Mouse (Mus musculus) liver, adult 2 months (tissue): ENCODE data around the gene Mllt6. TPM values are rescaled to one million over a fixed set of nuclear protein-coding genes. Genes with fewer than 3 reads are reported as not detected.

Source experiments
- DNase-seq: peaks from one replicate; pipeline ENCODE4 v3.0.0-alpha.2; 2011; ENCODE audit warnings: low read depth, low spot score; ENCODE audit errors: extremely low read depth
- H3K27ac ChIP-seq: fragments of 200-500 bp; replicated peaks from 2 replicates; pipeline ENCODE4 v1.5.1; 2012; ENCODE audit warnings: low read depth, mild to moderate bottlenecking, control low read depth, inconsistent platforms, low read length; ENCODE audit not compliant: insufficient read depth
- H3K27me3 ChIP-seq: fragments of 200-500 bp; 2 replicates; pipeline ENCODE4 v1.6.1; 2012; ENCODE audit warnings: mild to moderate bottlenecking, moderate library complexity, low read length, inconsistent platforms; ENCODE audit not compliant: control insufficient read depth, insufficient read depth
- H3K36me3 ChIP-seq: fragments of 200-500 bp; 2 replicates; pipeline ENCODE4 v1.6.1; 2012; ENCODE audit warnings: low read length, inconsistent platforms; ENCODE audit not compliant: control insufficient read depth, insufficient read depth
- H3K4me1 ChIP-seq: fragments of 200-500 bp; 2 replicates; pipeline ENCODE4 v1.6.1; 2011; ENCODE audit warnings: low read length; ENCODE audit not compliant: control insufficient read depth, insufficient read depth
- H3K4me3 ChIP-seq: fragments of 200-500 bp; 2 replicates; pipeline ENCODE4 v1.5.1; 2011; ENCODE audit warnings: low read depth, mild to moderate bottlenecking, control low read depth, low read length, moderate library complexity; ENCODE audit not compliant: insufficient read depth
- H3K79me2 ChIP-seq: fragments of 200-500 bp; 2 replicates; pipeline ENCODE4 v1.6.1; 2012; ENCODE audit warnings: inconsistent platforms, mild to moderate bottlenecking, low read length, moderate library complexity; ENCODE audit not compliant: control insufficient read depth, insufficient read depth
- H3K9ac ChIP-seq: fragments of 200-500 bp; 2 replicates; pipeline ENCODE4 v1.6.1; 2012; ENCODE audit warnings: low read depth, mild to moderate bottlenecking, control low read depth, inconsistent platforms, low read length
- CTCF ChIP-seq: fragments of 200-500 bp; IDR thresholded peaks from 2 replicates; pipeline ENCODE4 v1.5.1; 2011; ENCODE audit warnings: low read depth, low read length, control low read depth
- POLR2A ChIP-seq: fragments of 200-500 bp; IDR thresholded peaks from 2 replicates; pipeline ENCODE4 v1.6.1; 2011; ENCODE audit warnings: low read length, control low read depth; ENCODE audit not compliant: insufficient read depth; ENCODE audit errors: extremely low read depth
- WGBS: fragments of 180-500 bp; shearing (Covaris S2); methylation state at CpG from one replicate; pipeline ENCODE4 v1.1.7; 2018; 5-methylcytosine and 5-hydroxymethylcytosine counted together
- polyA plus RNA-seq: library from polyadenylated mRNA; depleted of rRNA; stranded (reverse); fragments of >200 nt; gene quantifications from 2 replicates; pipeline ENCODE4 v1.2.3, GENCODE M21; 2012
- total RNA-seq: library from RNA; depleted of rRNA; stranded (reverse); fragments of >200 nt; gene quantifications from 2 replicates; pipeline ENCODE4 v1.2.3, GENCODE M21; 2014

Mllt6 gene
- total and polyA plus RNA-seq, 2 experiments, result 3.8 to 11.2 TPM

DNA sequence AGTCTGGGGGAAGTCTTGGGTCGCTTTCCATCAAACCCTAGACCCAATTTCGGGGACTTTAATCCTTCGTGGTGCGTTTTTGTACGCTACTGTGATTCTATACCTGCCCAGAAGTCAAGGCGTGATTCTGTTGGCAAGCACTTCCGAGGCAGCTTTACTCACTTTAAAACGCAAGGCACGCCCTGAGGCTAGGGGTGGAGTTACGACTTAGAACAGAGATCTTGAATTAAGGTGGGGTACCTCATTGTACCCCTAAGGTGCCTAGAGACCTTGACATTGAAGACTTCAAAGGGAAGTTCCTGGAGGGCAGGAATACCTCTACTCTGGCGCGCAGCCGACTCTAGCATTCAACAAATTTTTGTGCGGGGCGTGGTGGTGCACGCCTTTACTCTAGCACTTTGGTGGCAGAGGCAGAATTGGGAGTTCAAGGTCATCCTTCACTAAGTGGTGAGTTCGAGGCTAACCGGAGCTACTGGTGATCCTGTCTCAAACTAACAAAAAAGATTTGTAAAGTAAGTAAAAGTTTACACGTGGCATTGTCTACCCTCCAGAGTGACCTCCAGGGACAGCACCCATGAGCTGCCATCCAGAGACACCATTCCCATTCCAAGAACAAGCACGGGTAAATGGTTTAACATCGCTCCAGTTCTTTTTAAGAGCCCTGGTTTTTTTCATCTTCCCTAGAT is 864 bp upstream of the Mllt6 start:
- Histone ChIP-seq H3K4me1 (peaks cover 14% of the 10 kb centered on the region), H3K36me3 (no peaks in the 10 kb centered on the region), H3K79me2 (no peaks in the 10 kb centered on the region), H3K4me3 (peak overlapping the region; percentile 88), H3K9ac (peak overlapping the region; percentile 10; the same call in 1 of the 2 replicates), H3K27ac (no peak overlapping the region), H3K27me3 (no peaks in the 10 kb centered on the region)
- TF ChIP-seq POLR2A, result no peak
- WGBS, result 6% methylated on average over 21 of the region's 21 CpGs
- DNase-seq, result peak; percentile 18

DNA sequence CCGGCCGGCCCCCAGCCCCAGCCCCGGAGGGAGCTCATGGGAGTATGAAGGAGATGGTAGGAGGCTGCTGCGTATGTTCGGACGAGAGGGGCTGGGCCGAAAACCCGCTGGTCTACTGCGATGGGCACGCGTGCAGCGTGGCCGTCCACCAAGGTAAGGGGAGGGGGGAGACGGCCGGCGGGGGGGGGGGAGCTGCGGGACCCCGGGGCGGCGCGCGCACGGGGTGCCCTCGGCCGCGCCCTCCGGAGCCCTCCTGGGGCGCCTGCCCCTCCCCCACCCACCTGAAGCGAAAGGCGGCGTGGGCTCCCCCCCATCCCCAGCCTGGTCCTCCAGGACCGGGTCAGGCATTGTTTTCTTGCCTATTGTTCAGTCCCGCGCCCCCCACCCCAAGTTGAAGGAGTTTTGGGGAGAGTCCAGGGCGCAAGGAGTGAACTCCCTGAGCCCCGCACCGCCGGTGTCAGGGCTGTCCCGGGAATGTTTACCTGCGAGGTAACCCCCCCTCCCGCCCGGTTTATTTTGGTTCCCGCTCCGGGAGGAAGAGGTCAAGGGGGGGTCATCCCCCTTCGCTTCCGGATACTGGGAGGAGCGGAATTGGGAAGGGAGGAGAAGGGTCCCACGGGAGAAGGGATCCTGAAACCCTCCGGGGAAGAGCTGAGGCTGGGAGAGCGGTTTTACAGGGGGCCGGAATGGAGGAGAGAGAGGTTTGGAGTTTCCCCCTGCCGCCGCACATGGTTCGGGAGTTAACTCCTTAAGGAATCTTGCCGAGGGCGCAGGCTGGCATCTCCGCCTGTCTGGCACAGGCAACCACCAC is 519 bp downstream of the Mllt6 start:
- H3K79me2 ChIP-seq, result no peaks in the 10 kb centered on the region
- H3K27ac ChIP-seq, result peak overlapping the region; percentile 22; the same call in 1 of the 2 replicates
- no peaks in the 10 kb centered on the region for H3K27me3 ChIP-seq
- H3K9ac ChIP-seq, result peak overlapping the region; percentile 82
- peaks cover 12% of the 10 kb centered on the region for H3K4me1 ChIP-seq
- peak overlapping the region; percentile 88 for H3K4me3 ChIP-seq
- H3K36me3 ChIP-seq, result no peaks in the 10 kb centered on the region
- no peak for DNase-seq
- 2% methylated on average over 49 of the region's 57 CpGs for WGBS
- TF ChIP-seq CTCF, result no peak

DNA sequence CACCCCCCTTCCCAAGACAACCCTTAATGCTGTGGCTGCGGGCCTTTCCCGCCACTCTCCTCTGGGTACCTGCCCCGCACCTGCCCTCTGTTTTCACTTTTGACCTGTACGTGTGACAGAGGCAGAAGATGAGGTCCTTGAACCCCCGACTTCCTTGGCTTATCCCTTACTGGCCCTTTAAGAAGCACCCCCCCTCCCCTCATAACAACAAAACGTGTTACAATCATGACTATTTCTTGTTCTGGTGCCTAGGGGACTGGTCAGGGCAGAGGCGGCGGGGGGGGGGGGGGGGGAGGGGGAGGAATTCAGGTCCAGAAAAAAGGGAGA is 1.1 kb downstream of the Mllt6 start:
- Histone ChIP-seq H3K4me3 (peak overlapping the region; percentile 88), H3K9ac (peak overlapping the region; percentile 65), H3K27ac (0 out of 2 replicates have a peak overlapping the region, but pooled peaks have one; percentile 22), H3K36me3 (no peaks in the 10 kb centered on the region), H3K4me1 (peaks cover 9% of the 10 kb centered on the region), H3K79me2 (no peaks in the 10 kb centered on the region), H3K27me3 (no peaks in the 10 kb centered on the region)
- TF ChIP-seq CTCF (no peak), POLR2A (no peak)
- 12% methylated on average over 8 of the region's 8 CpGs for WGBS
- no peak for DNase-seq

DNA sequence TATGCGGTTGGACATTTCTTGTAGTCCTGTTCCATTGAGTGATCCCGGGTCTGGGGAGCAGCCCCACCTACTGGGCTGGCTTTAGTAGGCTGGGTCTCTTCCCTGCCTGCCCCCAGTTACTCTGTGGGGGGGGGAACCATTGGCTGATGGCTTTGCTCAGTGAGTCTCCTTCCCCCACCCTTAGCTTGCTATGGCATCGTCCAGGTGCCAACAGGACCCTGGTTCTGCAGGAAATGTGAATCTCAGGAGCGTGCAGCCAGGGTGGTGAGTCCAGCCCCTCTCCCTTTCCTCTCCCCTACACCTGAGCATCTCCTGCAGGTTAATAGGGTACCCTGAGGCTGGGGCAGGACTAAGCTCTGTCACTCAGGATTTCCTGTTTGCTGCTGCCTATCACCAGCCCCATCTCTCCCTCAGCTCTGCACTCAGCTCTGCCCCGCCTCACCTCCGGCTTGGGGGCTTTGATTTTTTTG is 1.6 kb downstream of the Mllt6 start:
- Histone ChIP-seq H3K27me3 (no peaks in the 10 kb centered on the region), H3K9ac (no peak overlapping the region), H3K27ac (no peak overlapping the region), H3K4me1 (peaks cover 8% of the 10 kb centered on the region), H3K79me2 (no peaks in the 10 kb centered on the region), H3K36me3 (no peaks in the 10 kb centered on the region), H3K4me3 (no peak overlapping the region)
- WGBS, result 55% methylated on average over 6 of the region's 6 CpGs
- DNase-seq, result no peak
- TF ChIP-seq CTCF, result 0 out of 2 replicates have a peak, but pooled peaks have one; percentile 8
- TF ChIP-seq POLR2A, result no peak

DNA sequence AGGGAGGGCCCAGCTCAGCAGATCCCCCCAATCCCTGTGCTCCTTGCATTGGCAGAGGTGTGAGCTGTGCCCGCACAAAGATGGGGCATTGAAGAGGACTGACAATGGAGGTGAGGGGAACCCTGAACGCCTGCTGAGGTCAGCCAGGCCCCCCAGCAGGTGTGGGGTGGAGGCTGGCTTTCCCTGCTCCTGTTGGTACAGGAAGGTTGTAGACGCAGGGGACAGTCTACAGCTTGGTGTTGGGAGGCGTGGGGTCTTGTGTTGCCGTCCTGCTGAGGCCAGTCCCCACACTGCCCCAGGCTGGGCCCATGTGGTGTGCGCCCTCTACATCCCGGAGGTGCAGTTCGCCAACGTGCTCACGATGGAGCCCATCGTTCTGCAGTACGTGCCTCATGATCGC is 2.2 kb downstream of the Mllt6 start:
- no peak for TF ChIP-seq CTCF
- H3K27ac ChIP-seq, result no peak overlapping the region
- 97% methylated on average over 13 of the region's 13 CpGs for WGBS

DNA sequence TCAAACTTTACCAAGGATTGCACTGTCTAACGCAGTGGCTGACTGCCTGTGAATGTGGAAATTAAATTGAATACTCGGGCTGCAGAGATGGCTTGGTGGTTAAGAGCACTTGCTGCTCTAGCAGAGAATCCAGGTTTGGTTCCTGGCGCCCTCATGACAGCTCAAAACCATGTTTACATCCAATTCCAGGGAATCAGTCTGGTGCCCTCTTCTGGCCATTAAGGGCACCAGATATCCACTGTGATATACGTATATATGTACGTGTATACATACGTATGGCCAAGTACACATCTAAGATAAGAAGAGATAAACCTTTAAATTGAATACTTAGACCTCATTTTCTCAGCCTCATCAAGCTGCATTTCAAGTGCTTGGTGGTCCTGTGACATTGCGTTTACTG is 3.0 kb downstream of the Mllt6 start:
- Histone ChIP-seq H3K27ac (no peak overlapping the region), H3K79me2 (no peaks in the 10 kb centered on the region), H3K36me3 (no peaks in the 10 kb centered on the region; the same call in 1 of the 2 replicates), H3K4me1 (0 out of 2 replicates have a peak, but pooled peaks cover under 1% of the 10 kb centered on the region), H3K9ac (no peak overlapping the region), H3K4me3 (no peak overlapping the region), H3K27me3 (no peaks in the 10 kb centered on the region)
- DNase-seq, result no peak
- TF ChIP-seq POLR2A, result no peak
- TF ChIP-seq CTCF, result no peak; the same call in 1 of the 2 replicates
- WGBS, result 96% methylated on average over 7 of the region's 7 CpGs

More for the DNA sequence above, 2.2 kb downstream of the Mllt6 start:
- Histone ChIP-seq H3K4me3 (no peak overlapping the region), H3K9ac (no peak overlapping the region), H3K4me1 (peaks cover 8% of the 10 kb centered on the region), H3K79me2 (no peaks in the 10 kb centered on the region), H3K27me3 (no peaks in the 10 kb centered on the region), H3K36me3 (no peaks in the 10 kb centered on the region; the same call in 1 of the 2 replicates)
- no peak for DNase-seq
